Mouse (Mus musculus) cerebellum, postnatal 25 days (tissue): ENCODE measurements around the gene Bmp7.
A peak's percentile ranks its signal among the peaks of the same experiment; 100 is the strongest.

ENCODE experiments used
- DNase-seq, 2 experiments: peaks; one replicate each; pipeline ENCODE4 v3.0.0; 2021; ENCODE audit warnings: mixed read lengths in 2 of 2

Gene Bmp7

DNA sequence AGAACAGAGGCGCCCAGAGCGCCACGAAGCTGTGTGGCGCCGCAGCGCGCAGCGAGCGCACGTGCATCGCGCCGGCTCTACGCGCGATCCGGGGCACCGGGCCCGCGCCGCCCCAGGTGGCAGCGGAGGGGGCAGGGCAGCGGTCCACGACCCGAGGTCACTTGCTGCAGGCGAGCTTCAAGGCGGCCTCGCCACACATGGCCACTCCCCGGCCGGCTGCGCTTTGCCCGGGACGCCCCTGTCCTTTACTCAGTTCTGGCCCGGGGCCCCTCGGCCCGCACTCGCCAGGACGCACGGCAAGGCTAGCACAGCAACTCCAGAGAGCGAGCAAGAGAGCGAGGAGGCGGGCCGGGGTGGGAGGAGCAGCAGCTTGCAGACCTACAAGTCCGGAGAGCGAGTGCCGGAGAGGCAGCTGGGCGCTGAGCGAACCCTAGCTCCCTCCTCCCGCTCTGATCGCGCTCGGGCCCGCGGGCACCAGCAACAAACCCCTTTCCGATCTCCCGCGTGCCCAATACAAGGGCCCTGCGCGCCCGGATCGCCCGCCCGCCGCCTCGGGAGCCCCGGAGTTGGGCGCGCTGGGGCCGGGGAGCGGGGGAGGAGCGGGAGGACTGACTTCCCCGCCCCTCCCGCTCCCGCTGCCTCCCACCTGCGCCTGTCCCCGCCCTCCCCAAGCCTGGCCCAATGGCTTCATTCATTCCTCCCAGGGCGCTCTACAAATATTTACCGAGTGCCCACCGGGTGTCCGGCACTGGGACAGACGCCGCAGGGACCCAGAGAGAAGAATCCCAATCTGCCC, at the start of gene Bmp7:
Gene Bmp7, minus strand, starts transcription at position 319 of the 796 bp plus-strand sequence.
- DNase-seq: peak; percentile 17 to 47

- no peak for DNase-seq
Measured at GRCm38 (mm10) chr2:172982776-172983561, 42.8 kb upstream of the Bmp7 start.

GRCm38 (mm10) chr2:172979666-172980345, 39.7 kb upstream of the Bmp7 start:
- DNase-seq: no peak

- DNase-seq: no peak
Measured at GRCm38 (mm10) chr2:172978131-172978633, 38.1 kb upstream of the Bmp7 start.

DNA sequence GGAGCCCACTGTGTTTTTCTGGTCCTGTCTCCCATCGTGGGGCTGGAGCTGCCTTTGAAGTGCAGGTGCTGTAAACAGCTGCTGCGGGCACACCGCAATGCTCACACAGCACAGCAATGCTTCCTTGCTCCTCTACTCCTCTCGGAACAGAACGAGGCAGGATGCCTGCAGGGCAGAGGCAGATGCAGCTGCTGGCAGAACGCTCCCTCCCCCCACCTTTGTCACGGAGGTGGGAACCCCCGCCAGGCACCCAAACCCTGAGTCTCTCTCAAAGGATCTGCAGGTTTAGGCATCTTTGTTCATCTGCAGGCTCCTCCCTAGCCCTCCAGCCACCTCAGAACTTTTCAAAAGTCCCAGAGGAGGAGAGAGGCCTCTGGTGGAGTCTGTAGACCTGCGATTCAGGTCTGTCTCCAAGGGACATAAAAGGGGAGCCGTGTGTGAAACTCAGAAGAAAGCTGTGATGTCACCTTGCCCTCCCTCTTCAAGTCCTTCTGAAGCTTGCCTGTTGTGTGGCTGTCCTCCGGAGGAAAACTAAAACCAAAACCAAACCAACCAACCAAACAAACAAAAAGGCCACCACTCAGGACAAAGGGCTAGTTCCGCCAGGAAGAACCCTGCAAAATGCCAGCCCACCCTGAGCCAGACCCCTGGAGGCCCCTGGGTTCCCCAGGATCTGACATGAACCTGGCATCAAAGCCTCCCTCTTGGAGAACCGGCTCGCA, 37.4 kb upstream of the Bmp7 start, which contains the start of gene Spo11:
Gene Spo11, plus strand, starts transcription at position 292 of the 722 bp plus-strand sequence.
- no peak for DNase-seq

- no peak for DNase-seq
Measured at GRCm38 (mm10) chr2:172976661-172977238, 36.6 kb upstream of the Bmp7 start.

DNA sequence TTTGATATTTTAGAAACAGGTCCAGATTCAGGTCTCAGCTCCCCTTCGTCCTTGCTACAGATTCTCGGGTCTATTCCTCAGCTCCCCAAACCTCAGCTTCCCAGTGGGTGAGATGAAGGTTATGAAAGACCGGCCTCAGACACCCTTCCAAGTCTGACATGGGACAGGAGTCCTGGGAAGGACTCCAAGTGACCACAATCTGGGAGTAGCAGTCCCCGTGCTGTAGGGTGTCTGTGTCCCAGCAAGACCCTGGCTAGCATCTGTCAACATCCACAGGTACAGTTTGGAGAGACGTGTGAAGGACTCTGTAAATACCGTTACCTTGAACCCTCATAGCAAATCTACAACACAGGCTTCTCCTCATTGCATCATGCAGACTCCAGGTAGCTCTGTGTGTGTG, 35.0 kb upstream of the Bmp7 start:
- no peak for DNase-seq

GRCm38 (mm10) chr2:172974701-172975100, 34.6 kb upstream of the Bmp7 start:
- no peak for DNase-seq

DNA sequence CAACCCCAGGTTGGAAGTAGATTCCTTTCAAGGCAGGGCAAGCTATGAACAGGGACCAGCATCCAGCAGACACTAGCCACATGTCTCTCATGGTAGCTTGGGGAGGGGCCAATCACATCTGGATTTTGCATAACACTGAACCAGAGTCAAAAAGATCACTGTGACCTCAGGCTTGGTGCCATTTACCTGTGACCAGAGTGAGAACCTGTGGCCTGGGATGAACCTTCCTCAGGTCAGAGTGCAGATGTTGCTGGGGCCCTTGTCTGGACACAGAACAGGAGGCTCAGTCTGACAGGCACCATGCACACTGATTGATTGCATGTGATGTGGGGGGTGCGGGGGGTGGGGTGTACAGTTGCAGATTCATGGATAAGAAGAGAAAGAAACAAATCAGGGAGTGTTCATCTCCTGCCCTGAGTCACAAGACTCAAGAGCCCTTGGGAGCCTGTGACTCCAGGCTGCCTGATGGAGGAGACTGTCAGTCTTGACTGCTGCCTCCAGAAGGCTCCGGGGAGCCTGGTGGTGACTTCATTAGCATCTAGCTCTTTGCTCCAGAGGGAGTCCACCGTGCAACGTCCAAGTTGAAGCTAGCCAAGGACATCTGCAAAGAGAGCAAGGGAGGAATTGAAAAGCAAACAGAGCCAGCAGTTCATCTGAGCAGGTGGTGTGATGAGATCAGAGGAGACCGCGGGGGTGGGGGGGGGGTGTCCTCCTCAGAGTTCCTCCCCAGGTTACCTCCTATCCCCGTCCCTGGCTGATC, 33.9 kb upstream of the Bmp7 start:
- no peak for DNase-seq

DNA sequence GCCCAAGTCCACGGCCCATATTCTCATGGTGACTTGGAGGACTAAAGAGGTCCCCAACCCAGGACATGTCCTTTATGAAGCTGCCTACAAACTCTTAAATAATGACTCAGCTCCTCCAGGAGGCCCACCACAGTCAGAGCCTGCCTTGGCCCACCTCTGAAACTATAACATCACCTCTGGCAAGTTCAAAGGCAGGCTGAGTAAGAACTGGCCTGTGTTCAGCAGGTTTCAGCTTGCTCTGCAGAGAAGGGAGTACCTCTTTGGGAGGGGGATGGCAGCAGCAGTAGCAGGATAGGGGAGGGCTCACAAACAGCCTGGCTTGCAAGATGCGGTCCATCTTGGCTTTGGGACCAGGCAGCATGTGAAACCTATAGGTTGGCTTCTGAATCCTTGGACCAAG, 31.7 kb upstream of the Bmp7 start:
- DNase-seq: no peak

DNA sequence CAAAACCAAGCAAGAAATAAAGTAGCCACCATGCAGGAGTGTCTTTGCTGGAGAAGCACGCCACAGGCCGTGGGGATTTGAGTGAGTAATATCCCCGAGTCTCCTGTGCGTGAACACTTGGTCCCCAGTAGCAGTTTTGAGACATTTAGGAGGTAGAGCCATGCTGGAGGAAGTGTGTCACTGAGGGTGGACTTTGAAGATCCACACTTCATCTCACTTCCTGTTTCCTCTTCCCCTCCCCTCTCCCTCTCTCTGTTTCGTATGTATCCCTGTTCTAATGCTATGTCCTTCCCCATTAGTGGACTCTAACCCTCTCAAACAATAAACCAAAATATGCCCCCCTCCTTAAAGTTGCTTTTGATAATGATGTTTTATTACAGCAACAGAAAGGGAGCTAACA, 26.4 kb upstream of the Bmp7 start:
- no peak for DNase-seq

- DNase-seq: no peak
Measured at GRCm38 (mm10) chr2:172965249-172965648, 25.1 kb upstream of the Bmp7 start.

- DNase-seq: no peak
Measured at GRCm38 (mm10) chr2:172961211-172961610, 21.1 kb upstream of the Bmp7 start.

DNA sequence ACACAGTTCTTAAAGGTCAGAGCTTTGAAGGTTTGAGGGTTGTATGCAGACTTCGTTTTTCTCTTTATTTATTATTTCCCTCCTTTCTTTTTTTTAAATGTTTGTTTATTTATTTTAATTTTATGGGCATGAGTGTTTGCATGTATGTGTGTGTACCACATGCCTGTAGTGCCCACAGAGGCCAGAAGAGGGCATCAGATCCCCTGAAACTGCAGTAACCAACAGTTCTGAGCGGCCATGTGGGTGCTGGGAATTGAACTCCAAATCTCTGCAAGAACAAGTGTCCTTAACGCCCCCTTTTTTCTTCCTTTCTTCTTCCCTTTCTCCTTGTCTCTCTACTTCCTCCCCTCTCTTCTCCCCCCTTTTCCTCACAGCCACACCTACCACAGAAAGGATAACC, 20.2 kb upstream of the Bmp7 start:
- DNase-seq: no peak

GRCm38 (mm10) chr2:172959006-172959768, 19.1 kb upstream of the Bmp7 start:
- no peak for DNase-seq

- no peak for DNase-seq
Measured at GRCm38 (mm10) chr2:172958579-172958978, 18.5 kb upstream of the Bmp7 start.

GRCm38 (mm10) chr2:172951976-172952375, 11.9 kb upstream of the Bmp7 start:
- DNase-seq: no peak

DNA sequence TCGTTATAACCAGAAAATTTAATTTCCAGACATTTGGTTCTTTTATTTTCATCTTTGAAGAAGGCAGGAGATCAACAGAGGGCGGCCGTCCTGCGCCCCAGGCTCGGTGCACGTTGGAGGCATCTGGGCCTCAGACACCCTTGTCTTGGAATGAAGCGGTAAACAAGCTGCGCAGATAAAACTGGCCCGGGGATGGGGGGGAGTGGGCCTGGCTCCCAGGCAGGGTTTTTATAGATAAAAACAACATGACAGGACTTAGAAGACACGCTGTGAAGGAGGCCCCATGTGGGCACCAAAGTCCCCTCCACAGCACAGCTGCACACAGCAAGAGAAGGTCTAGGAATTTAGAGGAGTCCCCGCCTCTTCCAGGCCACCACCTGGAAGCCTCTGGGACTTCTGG, 10.6 kb upstream of the Bmp7 start:
- DNase-seq: no peak

GRCm38 (mm10) chr2:172950119-172950676, 10.1 kb upstream of the Bmp7 start:
- peak in 1 of 2 experiments; percentile 29 for DNase-seq

DNA sequence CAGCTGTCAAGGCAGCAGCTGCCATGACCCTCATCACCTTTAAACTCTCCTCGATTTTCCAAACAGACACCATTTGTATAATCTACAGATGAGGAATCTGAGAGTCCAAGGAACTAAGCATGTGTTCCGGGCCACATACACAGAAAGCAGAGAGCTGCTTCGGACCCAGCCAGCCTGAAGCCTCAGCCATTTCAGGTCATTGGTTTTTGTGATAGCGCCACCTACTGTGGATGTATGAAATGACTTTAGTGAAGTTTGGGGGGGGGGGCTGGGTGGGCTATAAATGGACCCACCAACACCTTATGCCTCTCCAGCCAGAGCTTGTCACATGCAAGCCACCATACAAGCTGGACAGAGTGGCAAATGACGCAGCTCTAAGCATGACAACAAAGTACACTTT, 8.9 kb upstream of the Bmp7 start:
- no peak for DNase-seq
